18 mouse cellular contexts compared by ENCODE assay signal in the genomic region with DNA sequence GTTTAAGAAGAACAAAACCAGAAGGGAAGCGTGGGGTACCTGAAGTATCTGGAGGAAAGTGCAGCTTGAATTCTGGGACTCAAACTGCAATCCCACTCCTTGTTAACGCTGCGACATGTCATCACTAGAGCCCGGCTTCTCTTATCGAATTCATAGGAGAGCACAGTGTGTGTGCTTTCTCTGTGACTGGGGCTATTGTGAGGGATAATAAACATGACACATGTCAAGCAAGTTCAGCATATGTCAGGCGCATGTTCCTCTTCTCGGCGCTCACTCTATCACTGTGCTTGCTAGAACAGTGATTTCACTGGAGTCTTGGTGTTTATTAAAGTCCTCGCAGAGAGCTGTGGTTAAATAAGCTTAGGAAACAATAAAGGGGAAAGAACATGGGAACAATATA.
"Had no signal": no experiment of that assay in that cellular context is flagged by ENCODE, and none has a peak within 500 bp of the region (broad histone marks: within the 10 kb centered on the region; RNA-seq: fewer than 3 reads in every experiment).

No protein-coding gene starts in this region.

- H3K27ac ChIP-seq: midbrain, embryonic 10.5 days; midbrain, embryonic 12.5 days; neural tube, embryonic 13.5 days; neural tube, embryonic 15.5 days had no signal

- H3K9me3 ChIP-seq: midbrain, embryonic 10.5 days; midbrain, embryonic 12.5 days; neural tube, embryonic 13.5 days; neural tube, embryonic 15.5 days had no signal

- H3K4me2 ChIP-seq: lung, embryonic 14.5 days; midbrain, embryonic 12.5 days; neural tube, embryonic 13.5 days; neural tube, embryonic 15.5 days had no signal

- H3K27me3 ChIP-seq: midbrain, embryonic 12.5 days; neural tube, embryonic 13.5 days; neural tube, embryonic 15.5 days had no signal

- H3K36me3 ChIP-seq: midbrain, embryonic 10.5 days; midbrain, embryonic 12.5 days; neural tube, embryonic 13.5 days; neural tube, embryonic 15.5 days had no signal

- ATAC-seq: midbrain, embryonic 16.5 days had no signal

- H3K4me3 ChIP-seq: midbrain, embryonic 10.5 days; midbrain, embryonic 12.5 days; myocyte; neural tube, embryonic 13.5 days; neural tube, embryonic 15.5 days had no signal

- DNase-seq: lung, adult 18-20 months; lung, embryonic 14.5 days; lung, postnatal 10 days; lung, postnatal 4 days; retina, postnatal 1 day; right cerebral cortex, adult 18-20 months; right cerebral cortex, postnatal 25 days; right cerebral cortex, postnatal 4 days; spleen, adult 18-20 months; thymus, adult 18-20 months; thymus, postnatal 14 days; thymus, postnatal 36 days had no signal

- H3K9ac ChIP-seq: lung, embryonic 14.5 days; midbrain, embryonic 12.5 days; neural tube, embryonic 13.5 days; neural tube, embryonic 15.5 days had no signal

- H3K4me1 ChIP-seq: midbrain, embryonic 10.5 days; midbrain, embryonic 12.5 days; neural tube, embryonic 13.5 days; neural tube, embryonic 15.5 days had no signal
